Mouse (Mus musculus): ENCODE results near the gene Lypd6b.

Gene Lypd6b

GRCm38 (mm10) chr2:49787376-49788050 lies at the start of gene Lypd6b:
TSS of gene Lypd6b (plus strand) at chr2:49787688.
- DNase-seq (ENCODE audit: low spot score in 2 of 2), result no peak

GRCm38 (mm10) chr2:49739046-49739445 lies 48.4 kb upstream of the Lypd6b start:
- DNase-seq (ENCODE audit: low spot score in 2 of 2), result peak in 1 of 2 experiments; percentile 49

GRCm38 (mm10) chr2:49741026-49741425 lies 46.5 kb upstream of the Lypd6b start:
- DNase-seq (ENCODE audit: low spot score in 2 of 2), result no peak

GRCm38 (mm10) chr2:49741895-49742734 lies 45.4 kb upstream of the Lypd6b start:
- DNase-seq (ENCODE audit: low spot score in 2 of 2), result no peak

DNA sequence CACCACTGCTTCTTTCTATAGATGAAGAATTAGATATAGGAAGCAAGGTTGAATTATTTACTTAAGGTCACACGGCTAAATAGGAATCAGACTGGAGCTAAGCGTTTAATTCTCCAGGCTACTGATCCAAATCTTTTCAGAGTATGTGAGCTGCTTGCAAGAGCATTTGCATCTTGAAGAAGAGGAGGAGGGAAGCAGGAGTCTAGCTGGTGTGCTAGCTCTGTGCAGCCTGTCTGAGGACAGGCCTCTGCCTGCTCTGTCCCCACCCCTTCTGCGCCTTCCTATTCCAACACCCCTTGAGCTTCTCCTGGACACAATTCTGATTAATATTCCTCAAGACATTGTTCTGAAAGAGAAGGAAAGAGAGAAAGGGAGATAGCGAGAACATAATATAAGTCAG lies 44.6 kb upstream of the Lypd6b start:
- no peak for DNase-seq (ENCODE audit: low spot score in 2 of 2)

GRCm38 (mm10) chr2:49743775-49744174 lies 43.7 kb upstream of the Lypd6b start:
- DNase-seq (ENCODE audit: low spot score in 2 of 2), result no peak

GRCm38 (mm10) chr2:49744251-49745093 lies 43.0 kb upstream of the Lypd6b start:
- DNase-seq (ENCODE audit: low spot score in 2 of 2), result peak; percentile 31 to 37

- DNase-seq (ENCODE audit: low spot score in 2 of 2), result no peak
Observed at GRCm38 (mm10) chr2:49745094-49745781, 42.2 kb upstream of the Lypd6b start.

- DNase-seq (ENCODE audit: low spot score in 2 of 2), result no peak
Observed at GRCm38 (mm10) chr2:49746947-49747346, 40.5 kb upstream of the Lypd6b start.

GRCm38 (mm10) chr2:49747670-49748069 lies 39.8 kb upstream of the Lypd6b start:
- no peak for DNase-seq (ENCODE audit: low spot score in 2 of 2)

DNA sequence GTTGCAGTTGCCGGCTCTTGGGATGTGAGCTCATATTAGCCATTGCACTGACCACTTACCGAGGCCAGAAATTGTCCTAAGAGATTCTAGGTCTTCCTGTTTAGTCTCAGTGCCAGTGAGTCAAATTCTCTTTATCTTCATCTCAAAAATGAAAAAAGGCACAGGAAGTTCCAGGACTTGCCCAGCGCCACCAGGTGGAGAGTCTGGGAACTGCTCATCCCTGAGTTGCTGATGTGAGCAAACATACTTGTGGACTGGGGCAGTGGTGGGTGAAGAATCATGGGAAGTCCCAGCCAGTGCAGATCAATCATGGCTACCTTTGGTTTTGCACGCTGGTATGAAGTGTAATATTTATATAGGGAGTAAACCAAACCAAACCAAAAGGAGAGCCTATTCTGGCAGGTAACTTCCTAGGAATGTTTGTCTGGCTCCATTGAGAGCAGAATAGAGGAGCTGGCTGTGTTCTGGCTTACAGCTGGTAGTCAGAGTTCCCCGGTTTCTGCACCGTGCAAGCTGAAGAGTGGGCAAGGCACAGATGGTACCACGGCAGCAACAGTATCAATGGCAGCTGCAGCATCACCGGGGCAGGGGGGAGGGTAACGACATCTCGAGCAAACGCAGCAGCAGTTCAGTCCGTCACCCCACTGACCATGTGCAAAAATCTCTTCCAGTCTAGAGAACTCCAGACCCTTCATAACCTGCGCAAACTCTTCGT lies 38.7 kb upstream of the Lypd6b start:
- DNase-seq (ENCODE audit: low spot score in 2 of 2), result no peak

- peak in 1 of 2 experiments; percentile 32 for DNase-seq (ENCODE audit: low spot score in 2 of 2)
Observed at GRCm38 (mm10) chr2:49749730-49750576, 37.5 kb upstream of the Lypd6b start.

DNA sequence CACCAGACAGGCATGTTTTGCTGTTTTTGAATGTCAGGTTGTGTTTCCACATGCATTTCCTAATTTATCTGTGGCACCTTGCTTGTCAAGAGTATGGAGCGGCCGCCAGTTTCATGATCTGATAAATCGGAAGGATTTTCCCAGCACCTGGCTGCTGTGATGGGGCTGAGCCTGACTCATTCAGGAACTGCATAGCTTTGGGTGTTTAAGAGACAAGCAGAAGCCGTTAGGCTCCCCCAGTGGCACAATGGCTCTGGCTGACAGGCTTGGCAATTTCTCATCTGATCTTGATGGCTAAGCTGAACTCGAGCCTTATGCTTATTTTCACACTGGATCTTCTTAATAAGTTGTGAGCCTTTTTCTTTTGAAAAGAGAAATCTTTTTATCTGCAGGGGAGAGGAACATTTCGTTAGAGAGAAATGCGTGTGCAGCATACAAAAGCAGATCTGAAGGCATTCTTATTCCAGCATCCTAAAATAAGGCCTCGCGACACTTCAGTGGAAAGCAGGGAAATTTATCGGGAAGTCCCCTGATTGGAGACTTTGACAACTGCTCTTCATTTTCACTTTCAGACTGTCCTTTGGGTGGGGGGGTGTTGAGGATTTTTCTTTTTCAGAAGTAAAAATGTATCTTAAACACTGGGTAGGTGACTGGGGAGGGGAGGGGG lies 35.8 kb upstream of the Lypd6b start:
- DNase-seq (ENCODE audit: low spot score in 2 of 2), result no peak

DNA sequence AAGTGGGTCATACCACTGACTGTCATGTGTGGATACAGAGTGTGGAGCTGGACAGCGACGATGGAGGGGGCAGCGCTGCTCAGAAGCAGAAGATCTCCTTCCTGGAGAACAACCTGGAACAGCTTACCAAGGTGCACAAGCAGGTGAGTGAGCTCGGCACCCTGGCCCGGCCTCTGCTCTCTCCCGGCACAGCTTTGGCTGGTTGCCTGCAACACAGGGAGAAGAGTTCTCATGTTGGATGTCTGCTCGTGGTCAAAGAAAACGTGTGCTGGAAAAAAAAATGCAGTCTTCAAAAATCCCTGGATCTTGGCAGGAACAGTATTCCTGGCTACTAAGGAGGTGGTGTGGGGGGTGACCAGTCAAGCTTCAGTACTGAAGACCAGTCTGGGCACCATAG lies 35.3 kb upstream of the Lypd6b start:
- DNase-seq (ENCODE audit: low spot score in 2 of 2), result no peak

DNA sequence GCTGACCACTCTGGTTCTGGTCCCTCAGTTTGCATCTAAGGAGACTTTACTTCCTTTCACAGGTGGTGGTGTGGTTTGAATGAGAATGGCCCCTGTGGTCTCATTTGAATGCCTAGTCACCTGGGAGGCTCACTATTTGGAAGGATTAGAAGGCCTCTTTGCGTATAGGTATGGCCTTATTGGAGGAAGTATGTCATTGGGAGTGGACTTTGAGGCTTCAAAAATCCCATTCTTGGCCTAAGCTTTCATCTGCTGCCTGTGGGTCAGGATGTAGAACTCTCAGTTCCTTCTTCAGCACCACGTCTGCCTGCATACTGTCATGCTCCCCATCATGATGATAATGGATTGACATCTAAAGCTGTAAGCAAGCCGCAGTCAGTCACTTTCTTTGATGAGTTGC lies 34.4 kb upstream of the Lypd6b start:
- no peak for DNase-seq (ENCODE audit: low spot score in 2 of 2)

GRCm38 (mm10) chr2:49755054-49755453 lies 32.4 kb upstream of the Lypd6b start:
- DNase-seq (ENCODE audit: low spot score in 2 of 2), result no peak

DNA sequence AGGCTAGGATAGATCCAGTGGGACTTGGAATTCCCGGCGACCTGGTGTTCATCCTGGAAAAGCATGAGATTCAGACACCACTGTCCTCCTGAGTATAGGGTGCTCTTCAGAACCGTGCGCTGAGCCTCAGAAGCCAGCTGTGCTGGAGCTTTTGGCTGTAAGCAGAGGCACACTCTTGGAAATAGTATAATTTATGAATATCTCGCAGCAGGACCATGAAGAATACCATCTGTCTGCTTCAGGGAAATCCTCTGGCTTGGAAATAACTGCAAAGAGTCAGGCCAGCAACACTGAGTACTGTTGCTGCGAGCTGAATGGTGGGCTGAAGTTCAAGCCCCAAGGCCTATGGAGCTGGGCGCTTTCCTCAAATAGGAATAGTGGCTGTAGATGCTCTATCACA lies 29.9 kb upstream of the Lypd6b start:
- no peak for DNase-seq (ENCODE audit: low spot score in 2 of 2)

DNA sequence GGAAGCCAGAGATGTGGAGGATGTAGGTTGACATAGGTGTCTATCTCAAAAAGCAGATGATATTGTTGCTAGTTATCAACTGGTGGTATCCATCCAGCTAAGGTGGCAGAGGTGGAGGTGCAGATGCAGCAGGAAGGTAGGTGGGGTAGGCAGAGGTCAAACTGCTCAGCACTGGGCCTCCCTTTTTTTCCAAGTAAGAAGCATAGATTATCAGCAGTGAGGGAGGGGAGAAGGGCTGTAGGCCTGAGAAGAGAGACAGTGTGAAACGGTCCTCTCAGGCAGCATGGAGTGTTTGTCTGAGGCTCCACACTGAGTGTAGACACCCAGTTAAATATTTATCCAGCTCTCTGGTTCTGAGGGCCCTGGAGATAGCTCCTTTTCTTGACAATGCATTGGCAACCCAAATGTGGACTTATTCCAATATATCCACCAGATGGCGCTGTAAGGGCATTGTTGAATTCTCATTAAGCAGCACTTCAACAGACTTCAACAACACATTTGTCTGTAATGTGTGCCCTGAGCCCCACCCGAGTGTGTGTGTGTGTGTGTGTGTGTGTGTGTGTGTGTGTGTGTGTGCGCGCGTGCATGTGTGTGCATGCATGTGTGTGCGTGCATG lies 23.0 kb upstream of the Lypd6b start:
- peak in 1 of 2 experiments; percentile 20 for DNase-seq (ENCODE audit: low spot score in 2 of 2)

- DNase-seq (ENCODE audit: low spot score in 2 of 2), result no peak
Observed at GRCm38 (mm10) chr2:49768916-49769315, 18.6 kb upstream of the Lypd6b start.

Measured in heart, adult 9 months (tissue).